Mouse (Mus musculus): ENCODE measurements around the gene Ftsj1. TPM values are rescaled to one million over a fixed set of nuclear protein-coding genes. Genes with fewer than 3 reads are reported as not detected.

Gene Ftsj1
- total RNA-seq, 1 experiment, result 19.3 TPM

GRCm38 (mm10) chrX:8218114-8218513 lies 34.1 kb downstream of the Ftsj1 start:
- Histone ChIP-seq H3K4me3 (ENCODE audit: insufficient read depth in 1 of 2, low read depth in 1 of 2, low read length in 2 of 2, poor library complexity in 1 of 2, severe bottlenecking in 1 of 2) (no peak overlapping the region), H3K36me3 (ENCODE audit: control insufficient read depth, insufficient read depth, low read length, poor library complexity, severe bottlenecking) (no peaks in the 10 kb centered on the region), H3K27ac (ENCODE audit: insufficient read depth, low read depth, low read length, poor library complexity, severe bottlenecking) (no peak overlapping the region), H3K9me3 (ENCODE audit: control insufficient read depth, insufficient read depth, low read depth, low read length) (no peaks in the 10 kb centered on the region), H3K9ac (ENCODE audit: insufficient read depth, low read depth, low read length, poor library complexity, severe bottlenecking) (no peak overlapping the region), H3K4me1 (ENCODE audit: control insufficient read depth in 2 of 2, insufficient read depth in 2 of 2, low read length in 2 of 2, poor library complexity in 1 of 2) (peaks cover 0 to 6% of the 10 kb centered on the region in 2 experiments; a peak in 1 of 4 replicates)
- in situ Hi-C loops (cut with MboI; ENCODE audit: low sequenced_read_pairs in 2 of 2, unreplicated experiment in 2 of 2), result no loop called here
- no peak for DNase-seq (ENCODE audit: low read depth, low spot score)
- TF ChIP-seq HCFC1 (IDR thresholded peaks at IDR 0.05; ENCODE audit: borderline replicate concordance, insufficient read depth, low read length) (no peak), CHD2 (IDR thresholded peaks at IDR 0.05; ENCODE audit: low read depth, low read length) (no peak), MAFK (IDR thresholded peaks at IDR 0.05; ENCODE audit: insufficient read depth, low read depth, low read length) (no peak), ZNF384 (IDR thresholded peaks at IDR 0.05; ENCODE audit: low read depth, low read length) (no peak), ZC3H11A (IDR thresholded peaks at IDR 0.05; ENCODE audit: borderline replicate concordance, low read depth, low read length) (no peak)

DNA sequence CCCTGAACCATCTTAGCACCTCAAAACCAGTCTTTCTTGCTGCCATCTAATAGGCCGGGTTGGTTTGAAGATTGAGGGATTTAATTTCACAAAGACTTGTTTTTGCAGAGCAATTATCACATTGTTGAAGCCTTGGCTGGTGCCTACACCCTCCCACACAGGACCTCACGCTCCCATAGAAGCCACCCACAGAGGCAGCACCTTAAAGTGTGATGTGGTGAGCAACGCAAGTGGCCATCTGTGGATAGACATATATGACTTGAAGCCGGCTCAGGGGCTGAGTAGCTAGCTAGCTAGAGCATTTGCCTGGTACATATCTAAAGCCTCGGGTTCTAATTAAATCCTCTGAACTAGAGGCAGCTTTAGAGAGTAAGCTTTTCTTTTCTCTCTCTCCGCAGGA lies 34.8 kb downstream of the Ftsj1 start:
- H3K4me1 ChIP-seq (ENCODE audit: control insufficient read depth in 2 of 2, insufficient read depth in 2 of 2, low read length in 2 of 2, poor library complexity in 1 of 2), result peaks cover 0 to 5% of the 10 kb centered on the region in 2 experiments; a peak in 1 of 4 replicates

DNA sequence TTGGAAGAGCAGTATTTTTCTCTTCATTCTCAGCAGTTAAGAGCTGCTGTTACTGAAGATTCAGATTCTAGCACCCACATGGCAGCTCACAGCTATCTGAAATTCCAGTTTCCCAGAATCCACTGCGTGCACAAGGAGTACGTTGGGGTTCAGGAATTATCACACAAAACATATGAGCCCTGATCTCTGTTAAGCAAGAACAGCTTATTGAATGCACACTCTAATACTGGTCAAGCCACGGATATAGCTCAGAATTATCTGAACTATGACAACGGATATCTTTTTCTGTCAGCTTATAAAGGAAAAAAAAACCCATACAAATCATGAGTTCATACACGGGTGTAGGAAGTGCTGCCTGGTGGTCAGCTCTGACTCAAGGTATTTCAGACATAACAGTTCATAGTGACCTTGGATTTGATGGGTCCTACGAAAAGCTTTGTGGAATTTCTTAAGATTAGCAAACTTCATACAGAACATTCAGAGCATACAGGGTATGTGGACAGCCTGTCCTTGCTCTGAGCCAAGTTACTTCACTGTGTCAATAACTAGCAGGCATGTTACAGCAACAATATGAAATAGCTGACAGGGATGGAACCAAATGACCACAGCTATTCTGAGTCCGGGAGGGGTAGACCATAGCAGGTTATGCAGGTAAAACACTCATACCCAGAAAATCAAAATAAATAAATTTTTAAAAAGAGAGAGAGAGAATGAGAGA lies 40.6 kb downstream of the Ftsj1 start:
- in situ Hi-C loops (cut with MboI; ENCODE audit: low sequenced_read_pairs in 2 of 2, unreplicated experiment in 2 of 2), result no loop called here
- peaks cover 3 to 4% of the 10 kb centered on the region in 2 experiments; a peak in 2 of 4 replicates for H3K4me1 ChIP-seq (ENCODE audit: control insufficient read depth in 2 of 2, insufficient read depth in 2 of 2, low read length in 2 of 2, poor library complexity in 1 of 2)
- H3K9me3 ChIP-seq (ENCODE audit: control insufficient read depth, insufficient read depth, low read depth, low read length), result no peaks in the 10 kb centered on the region
- H3K9ac ChIP-seq (ENCODE audit: insufficient read depth, low read depth, low read length, poor library complexity, severe bottlenecking), result no peak overlapping the region
- TF ChIP-seq MAFK (IDR thresholded peaks at IDR 0.05; ENCODE audit: insufficient read depth, low read depth, low read length), result no peak
- no peak for TF ChIP-seq ZNF384 (IDR thresholded peaks at IDR 0.05; ENCODE audit: low read depth, low read length)
- TF ChIP-seq CHD2 (IDR thresholded peaks at IDR 0.05; ENCODE audit: low read depth, low read length), result no peak
- no peak for TF ChIP-seq ZC3H11A (IDR thresholded peaks at IDR 0.05; ENCODE audit: borderline replicate concordance, low read depth, low read length)
- no peak for TF ChIP-seq HCFC1 (IDR thresholded peaks at IDR 0.05; ENCODE audit: borderline replicate concordance, insufficient read depth, low read length)
- no peaks in the 10 kb centered on the region for H3K36me3 ChIP-seq (ENCODE audit: control insufficient read depth, insufficient read depth, low read length, poor library complexity, severe bottlenecking)
- DNase-seq (ENCODE audit: low read depth, low spot score), result no peak
- no peak overlapping the region for H3K27ac ChIP-seq (ENCODE audit: insufficient read depth, low read depth, low read length, poor library complexity, severe bottlenecking)
- no peak overlapping the region for H3K4me3 ChIP-seq (ENCODE audit: insufficient read depth in 1 of 2, low read depth in 1 of 2, low read length in 2 of 2, poor library complexity in 1 of 2, severe bottlenecking in 1 of 2)

More for the DNA sequence above, 34.8 kb downstream of the Ftsj1 start:
- Histone ChIP-seq H3K27ac (ENCODE audit: insufficient read depth, low read depth, low read length, poor library complexity, severe bottlenecking) (no peak overlapping the region), H3K36me3 (ENCODE audit: control insufficient read depth, insufficient read depth, low read length, poor library complexity, severe bottlenecking) (no peaks in the 10 kb centered on the region), H3K9me3 (ENCODE audit: control insufficient read depth, insufficient read depth, low read depth, low read length) (no peaks in the 10 kb centered on the region), H3K4me3 (ENCODE audit: insufficient read depth in 1 of 2, low read depth in 1 of 2, low read length in 2 of 2, poor library complexity in 1 of 2, severe bottlenecking in 1 of 2) (no peak overlapping the region), H3K9ac (ENCODE audit: insufficient read depth, low read depth, low read length, poor library complexity, severe bottlenecking) (no peak overlapping the region)
- in situ Hi-C loops (cut with MboI; ENCODE audit: low sequenced_read_pairs in 2 of 2, unreplicated experiment in 2 of 2), result no loop called here
- no peak for DNase-seq (ENCODE audit: low read depth, low spot score)
- TF ChIP-seq CHD2 (IDR thresholded peaks at IDR 0.05; ENCODE audit: low read depth, low read length) (no peak), ZNF384 (IDR thresholded peaks at IDR 0.05; ENCODE audit: low read depth, low read length) (no peak), MAFK (IDR thresholded peaks at IDR 0.05; ENCODE audit: insufficient read depth, low read depth, low read length) (no peak), ZC3H11A (IDR thresholded peaks at IDR 0.05; ENCODE audit: borderline replicate concordance, low read depth, low read length) (no peak), HCFC1 (IDR thresholded peaks at IDR 0.05; ENCODE audit: borderline replicate concordance, insufficient read depth, low read length) (no peak)

DNA sequence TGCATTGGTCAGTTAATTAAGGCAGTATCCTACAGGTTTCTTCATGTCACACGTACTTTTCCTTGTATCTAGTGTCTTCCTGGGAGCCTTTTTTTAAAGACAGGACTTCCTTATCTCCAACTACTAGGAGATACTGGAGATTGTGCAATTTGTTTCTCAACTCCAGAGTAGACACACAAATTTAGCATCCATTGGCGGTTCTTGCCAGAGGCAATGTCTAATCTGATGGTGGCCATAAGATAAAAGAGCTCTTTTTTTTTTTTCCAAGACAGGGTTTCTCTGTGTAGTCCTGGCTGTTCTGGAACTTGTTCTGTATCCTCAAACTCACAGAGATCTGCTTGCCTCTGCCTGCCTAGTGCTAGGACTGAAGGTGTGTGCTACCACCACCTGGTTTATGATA lies 42.5 kb downstream of the Ftsj1 start:
- DNase-seq (ENCODE audit: low read depth, low spot score), result no peak
- Histone ChIP-seq H3K36me3 (ENCODE audit: control insufficient read depth, insufficient read depth, low read length, poor library complexity, severe bottlenecking) (no peaks in the 10 kb centered on the region; the same call in 1 of the 2 replicates), H3K9me3 (ENCODE audit: control insufficient read depth, insufficient read depth, low read depth, low read length) (no peaks in the 10 kb centered on the region), H3K9ac (ENCODE audit: insufficient read depth, low read depth, low read length, poor library complexity, severe bottlenecking) (no peak overlapping the region), H3K4me1 (ENCODE audit: control insufficient read depth in 2 of 2, insufficient read depth in 2 of 2, low read length in 2 of 2, poor library complexity in 1 of 2) (peaks cover 4 to 5% of the 10 kb centered on the region in 2 experiments; a peak in 3 of 4 replicates), H3K4me3 (ENCODE audit: insufficient read depth in 1 of 2, low read depth in 1 of 2, low read length in 2 of 2, poor library complexity in 1 of 2, severe bottlenecking in 1 of 2) (no peak overlapping the region), H3K27ac (ENCODE audit: insufficient read depth, low read depth, low read length, poor library complexity, severe bottlenecking) (no peak overlapping the region; the same call in 1 of the 2 replicates)
- in situ Hi-C loops (cut with MboI; ENCODE audit: low sequenced_read_pairs in 2 of 2, unreplicated experiment in 2 of 2), result no loop called here
- TF ChIP-seq MAFK (IDR thresholded peaks at IDR 0.05; ENCODE audit: insufficient read depth, low read depth, low read length), result no peak
- no peak for TF ChIP-seq CHD2 (IDR thresholded peaks at IDR 0.05; ENCODE audit: low read depth, low read length)
- no peak for TF ChIP-seq ZC3H11A (IDR thresholded peaks at IDR 0.05; ENCODE audit: borderline replicate concordance, low read depth, low read length)

All from ES-E14 (cell line).